Mouse (Mus musculus) midbrain, embryonic 14.5 days (tissue): ENCODE results near the gene Gm2004. TPM values are rescaled to one million over a fixed set of nuclear protein-coding genes. Genes with fewer than 3 reads are reported as not detected.
"Not testable (repeated sequence)": the region's sequence is repeated elsewhere in the genome, so short reads cannot be mapped to it uniquely, and the experiment has no call there.

Experiments used
- ATAC-seq: fragments of 200-750 bp; cut with Nextera tagmentation; 2 replicates; pipeline ENCODE4 v1.8.0; 2017; ENCODE audit warnings: moderate number of reproducible peaks, moderate library complexity; ENCODE audit not compliant: low FRiP score, low TSS enrichment
- DNase-seq: peaks from one replicate; pipeline ENCODE4 v3.0.0-alpha.2; 2015
- H3K27ac ChIP-seq: fragments of 300-500 bp; sonication (generic); replicated peaks from 2 replicates; pipeline ENCODE4 v1.5.1; 2014; ENCODE audit warnings: mild to moderate bottlenecking, low read depth, low read length, moderate library complexity
- H3K27me3 ChIP-seq: fragments of 300-500 bp; sonication (generic); 2 replicates; pipeline ENCODE4 v1.6.1; 2014; ENCODE audit warnings: low read length, control low read depth, mixed read lengths; ENCODE audit not compliant: control insufficient read depth, insufficient read depth
- H3K36me3 ChIP-seq: fragments of 300-500 bp; sonication (generic); 2 replicates; pipeline ENCODE4 v1.6.1; 2014; ENCODE audit warnings: low read length, control low read depth; ENCODE audit not compliant: control insufficient read depth, insufficient read depth
- H3K4me1 ChIP-seq: fragments of 300-500 bp; sonication (generic); 2 replicates; pipeline ENCODE4 v1.6.1; 2014; ENCODE audit warnings: mild to moderate bottlenecking, antibody characterized with exemption, low read length, control low read depth; ENCODE audit not compliant: control insufficient read depth, insufficient read depth
- H3K4me2 ChIP-seq: fragments of 300-500 bp; sonication (generic); 2 replicates; pipeline ENCODE4 v1.6.1; 2014; ENCODE audit warnings: mild to moderate bottlenecking, low read length, moderate library complexity
- H3K4me3 ChIP-seq: fragments of 300-500 bp; sonication (generic); replicated peaks from 2 replicates; pipeline ENCODE4 v1.5.1; 2014; ENCODE audit warnings: low read depth, low read length
- H3K9ac ChIP-seq: fragments of 300-500 bp; sonication (generic); replicated peaks from 2 replicates; pipeline ENCODE4 v1.6.1; 2014; ENCODE audit warnings: mild to moderate bottlenecking, low read length, moderate library complexity
- H3K9me3 ChIP-seq: fragments of 300-500 bp; sonication (generic); 2 replicates; pipeline ENCODE4 v1.6.1; 2016; ENCODE audit warnings: low read length, control low read depth, mixed read lengths; ENCODE audit not compliant: control insufficient read depth
- WGBS: fragments of 180-500 bp; shearing (Covaris S2); extraction: QIAGEN DNeasy Blood & Tissue Kit; methylation state at CpG from one replicate; pipeline ENCODE4 v1.1.7; 2014; 5-methylcytosine and 5-hydroxymethylcytosine counted together
- polyA plus RNA-seq: library from polyadenylated mRNA; unstranded; fragments of >200 nt; fragmentation: Nextera tagmentation; extraction: Ambion mirVana; gene quantifications from 2 replicates; pipeline ENCODE4 v1.2.1, GENCODE M21; 2014

Gene Gm2004
- 0.98 and 1.6 TPM in 2 replicates for polyA plus RNA-seq

DNA sequence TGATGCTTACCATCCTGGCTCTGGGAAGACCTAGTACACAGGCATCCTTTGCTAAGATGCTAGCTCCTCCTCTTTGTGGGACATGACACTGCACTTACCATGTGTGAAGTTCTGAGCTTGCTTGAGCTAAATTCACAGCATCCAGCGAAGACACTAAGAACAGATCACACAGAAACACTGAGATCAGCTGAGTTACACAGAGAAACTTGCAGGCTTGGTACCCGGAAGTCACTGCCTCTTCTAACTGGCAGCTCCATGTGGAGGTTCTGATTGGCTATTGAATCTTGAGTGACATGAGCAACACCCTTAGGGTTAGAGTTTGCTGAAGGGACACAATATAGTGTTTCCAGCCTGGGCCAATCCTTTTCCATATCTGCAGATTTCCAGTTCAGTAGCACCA is at the start of gene Gm2004:
TSS of gene Gm2004 (minus strand) at position 101 of the 400 bp plus-strand sequence.
- H3K4me1 ChIP-seq: not testable (repeated sequence)

More for the DNA sequence above, at the start of gene Gm2004:
- not testable (repeated sequence) for H3K27ac ChIP-seq, H3K4me2 ChIP-seq, ATAC-seq, H3K9me3 ChIP-seq, H3K9ac ChIP-seq, DNase-seq, H3K27me3 ChIP-seq, H3K36me3 ChIP-seq, H3K4me3 ChIP-seq
- WGBS: no CpG with 5 or more reads among the region's 2 CpGs

Other genes starting within 250 kb of the Gm2004 start
- 2.5 and 3.2 TPM in 2 replicates for gene Zfp966, start 218.7 kb downstream of the Gm2004 start, polyA plus RNA-seq
- gene Gm2026, start 184.5 kb downstream of the Gm2004 start, polyA plus RNA-seq: 22.5 TPM in 2 replicates
- gene 2210418O10Rik, start 76.7 kb upstream of the Gm2004 start, polyA plus RNA-seq: 7.0 and 13.6 TPM in 2 replicates
- gene Gm11009, start 169.7 kb upstream of the Gm2004 start, polyA plus RNA-seq: not detected in 2 replicates